ENCODE assay signal across 23 mouse cellular contexts in genomic region chr9:29106771-29107170, GRCm38 (mm10).
A peak's percentile ranks its signal among the peaks of the same experiment; 100 is the strongest.
DNase-seq lines count a peak whose midpoint lies in the region; ATAC-seq and TF ChIP-seq lines count a peak whose summit lies in the region.
"Had no signal": no experiment of that assay in that cellular context is flagged by ENCODE, and none has a peak within 500 bp of the region (broad histone marks: within the 10 kb centered on the region; RNA-seq: fewer than 3 reads in every experiment).

No protein-coding gene starts in this region.

- no peaks in the 10 kb centered on the region for H3K36me3 ChIP-seq in forebrain, embryonic 10.5 days (replicated peaks)
- H3K36me3 ChIP-seq: G1E had no signal

- TF ChIP-seq POLR2A in brain, embryonic 14.5 days (IDR thresholded peaks at IDR 0.05; ENCODE audit: borderline replicate concordance, extremely low read depth, insufficient read depth, insufficient read length, poor library complexity, severe bottlenecking): no peak

- peak; percentile 51 for DNase-seq in retina, adult 2 months (ENCODE audit: low read depth, low spot score)
- no peak for DNase-seq in retina, embryonic 14.5 days (ENCODE audit: low spot score)
- DNase-seq in brain, embryonic 14.5 days (ENCODE audit: low read depth): peak; percentile 25
- DNase-seq in retina, postnatal 1 day: peak; percentile 68
- peak; percentile 53 for DNase-seq in retina, postnatal 7 days (ENCODE audit: low read depth, low spot score)
- DNase-seq in cerebellum, adult 18-20 months: no peak
- no peak for DNase-seq in forebrain, embryonic 10.5 days (ENCODE audit: extremely low spot score, low spot score)
- DNase-seq: adrenal gland, adult 2 months; adrenal gland, adult 8-10 months; adrenal gland, postnatal 10 days; adrenal gland, postnatal 14 days; adrenal gland, postnatal 25 days; adrenal gland, postnatal 36 days; B cell, adult 2 months; cerebellum, adult 11 months; cerebellum, adult 11-12 months; cerebellum, adult 2 months had no signal

- H3K4me1 ChIP-seq in forebrain, embryonic 10.5 days: no peaks in the 10 kb centered on the region

- H3K4me3 ChIP-seq in forebrain, embryonic 10.5 days: no peak overlapping the region

- ATAC-seq in monocyte, adult 5-6 weeks (replicated peaks; ENCODE audit: insufficient number of reproducible peaks, low FRiP score, low TSS enrichment, poor library complexity, severe bottlenecking): no peak
- ATAC-seq: activated CD4-positive, CD25-positive, alpha-beta regulatory T cell, adult 4 months; CD4-positive, CD25-positive, alpha-beta regulatory T cell, adult 4 months; Patski had no signal

- no peak for TF ChIP-seq CTCF in brain, embryonic 14.5 days (IDR thresholded peaks at IDR 0.05; ENCODE audit: borderline replicate concordance, extremely low read depth, insufficient read depth, insufficient read length)

- H3K9me3 ChIP-seq in forebrain, embryonic 10.5 days: no peaks in the 10 kb centered on the region

- no peak overlapping the region for H3K27ac ChIP-seq in forebrain, embryonic 10.5 days

- WGBS in forebrain, embryonic 10.5 days: 59% methylated on average over 3 of the region's 3 CpGs

- no peaks in the 10 kb centered on the region for H3K27me3 ChIP-seq in forebrain, embryonic 10.5 days (ENCODE audit: poor library complexity, severe bottlenecking)
- H3K27me3 ChIP-seq: CH12.LX, Patski had no signal

Comparison
In these comparisons a context has a peak if more than half of its experiments do, and no peak if none do; other contexts are left out.
1. DNase-seq: peak in retina, adult 2 months (single experiment), brain, embryonic 14.5 days (single experiment), retina, postnatal 1 day (single experiment) and retina, postnatal 7 days (single experiment); none in retina, embryonic 14.5 days (single experiment), cerebellum, adult 18-20 months (0 of 2) and forebrain, embryonic 10.5 days (single experiment).